Comparison of ENCODE assay signal across 12 mouse cellular contexts in the genomic region with DNA sequence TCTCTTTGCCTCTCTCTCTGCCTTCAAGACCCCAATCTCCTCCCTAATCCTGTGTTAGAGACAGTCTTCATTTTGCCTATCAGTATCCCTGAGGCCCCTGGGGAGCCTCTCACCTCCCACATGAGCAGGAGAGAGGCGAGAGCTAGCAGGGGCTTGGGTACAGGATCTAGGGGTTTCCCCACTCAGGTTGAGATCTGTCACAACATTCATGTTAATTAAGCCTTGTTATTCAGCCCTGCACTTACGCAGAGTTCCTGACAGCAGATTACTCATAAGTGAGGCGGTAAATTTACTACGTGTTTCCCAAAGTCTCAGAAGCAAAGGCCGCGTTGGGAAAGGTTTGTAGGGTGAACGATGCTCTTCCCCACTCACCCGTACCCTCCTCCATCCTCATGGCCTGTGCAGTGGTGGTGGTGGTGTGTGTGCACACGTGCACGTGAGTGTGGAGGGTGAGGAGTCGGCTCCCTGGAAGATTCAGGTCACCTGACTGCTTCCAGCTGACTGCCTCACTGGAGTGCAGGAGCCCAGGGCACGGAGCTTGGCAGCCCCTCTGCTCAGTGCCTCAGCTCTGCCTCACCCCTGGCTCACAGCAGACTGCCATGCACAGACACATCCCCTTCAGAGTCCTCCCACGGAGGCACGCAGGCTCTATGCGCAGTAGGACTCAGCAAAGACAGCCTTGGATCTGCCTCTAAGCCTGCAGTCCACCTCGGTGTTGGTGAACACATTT. TPM values are rescaled to one million over a fixed set of nuclear protein-coding genes. Genes with fewer than 3 reads are reported as not detected.
DNase-seq lines count a peak whose midpoint lies in the region; ATAC-seq and TF ChIP-seq lines count a peak whose summit lies in the region.
"Had no signal": no experiment of that assay in that cellular context is flagged by ENCODE, and none has a peak within 500 bp of the region (broad histone marks: within the 10 kb centered on the region; RNA-seq: fewer than 3 reads in every experiment).

No protein-coding gene starts in this region.

- H3K27ac ChIP-seq in stomach, postnatal 0 days (replicated peaks) = 0 out of 2 replicates have a peak overlapping the region, but pooled peaks have one; percentile 8
- no peak overlapping the region for H3K27ac ChIP-seq in heart, embryonic 11.5 days (ENCODE audit: low read depth, low read length)
- H3K27ac ChIP-seq: liver, embryonic 13.5 days had no signal

- H3K9ac ChIP-seq in stomach, postnatal 0 days (ENCODE audit: low read length) = no peak overlapping the region
- no peak overlapping the region for H3K9ac ChIP-seq in heart, embryonic 11.5 days (ENCODE audit: low read depth, low read length)
- H3K9ac ChIP-seq: liver, embryonic 13.5 days had no signal

- ATAC-seq in stomach, postnatal 0 days (ENCODE audit: low FRiP score, low TSS enrichment) = no peak
- ATAC-seq in heart, embryonic 11.5 days (replicated peaks; ENCODE audit: insufficient number of reproducible peaks, low FRiP score, low TSS enrichment) = no peak

- no peak overlapping the region for H3K4me2 ChIP-seq in stomach, postnatal 0 days (replicated peaks; ENCODE audit: low read depth)
- no peak overlapping the region for H3K4me2 ChIP-seq in heart, embryonic 11.5 days
- H3K4me2 ChIP-seq: liver, embryonic 13.5 days had no signal

- TF ChIP-seq EP300 in stomach, postnatal 0 days (optimal IDR thresholded peaks at IDR 0.05) = no peak

- H3K27me3 ChIP-seq in stomach, postnatal 0 days (ENCODE audit: control insufficient read depth, insufficient read depth, low read length) = no peaks in the 10 kb centered on the region
- peaks cover 4% of the 10 kb centered on the region; the same call in 1 of the 2 replicates for H3K27me3 ChIP-seq in heart, embryonic 11.5 days (ENCODE audit: control insufficient read depth, insufficient read depth, low read length)
- H3K27me3 ChIP-seq: liver, embryonic 13.5 days had no signal

- peak; percentile 52 for DNase-seq in cerebellum, postnatal 25 days
- DNase-seq in cerebellum, adult 9-10 months = no peak
- peak; percentile 67 for DNase-seq in right cerebral cortex, adult 18-20 months
- DNase-seq in right cerebral cortex, postnatal 4 days = no peak
- peak; percentile 42 for DNase-seq in induced T-regulatory cell, adult 2 months (ENCODE audit: low read depth)
- DNase-seq in stomach, postnatal 0 days (ENCODE audit: low spot score) = no peak
- no peak for DNase-seq in gastrocnemius, postnatal 36 days
- DNase-seq: gastrocnemius, postnatal 14 days; kidney, postnatal 14 days; liver, embryonic 13.5 days had no signal

- no peaks in the 10 kb centered on the region for H3K36me3 ChIP-seq in stomach, postnatal 0 days (ENCODE audit: control insufficient read depth, insufficient read depth, low read length)
- H3K36me3 ChIP-seq in heart, embryonic 11.5 days (ENCODE audit: control insufficient read depth, insufficient read depth, low read length) = no peaks in the 10 kb centered on the region
- H3K36me3 ChIP-seq: liver, embryonic 13.5 days had no signal

- H3K4me3 ChIP-seq in stomach, postnatal 0 days (ENCODE audit: low read depth, low read length) = no peak overlapping the region
- H3K4me3 ChIP-seq in heart, embryonic 11.5 days (ENCODE audit: low read depth, low read length) = no peak overlapping the region
- H3K4me3 ChIP-seq: liver, embryonic 13.5 days; myocyte had no signal

- intact Hi-C loops in gastrocnemius, postnatal 36 days (cut with DNase I) = no loop called here

- WGBS in stomach, postnatal 0 days = 61% methylated on average over 16 of the region's 16 CpGs
- 65% methylated on average over 16 of the region's 16 CpGs for WGBS in heart, embryonic 11.5 days (ENCODE audit: insufficient replicate concordance)

- H3K9me3 ChIP-seq in stomach, postnatal 0 days (ENCODE audit: control insufficient read depth, low read length) = no peaks in the 10 kb centered on the region
- no peaks in the 10 kb centered on the region for H3K9me3 ChIP-seq in heart, embryonic 11.5 days (replicated peaks; ENCODE audit: control insufficient read depth, low read length)
- H3K9me3 ChIP-seq: liver, embryonic 13.5 days had no signal

- no peaks in the 10 kb centered on the region for H3K4me1 ChIP-seq in stomach, postnatal 0 days (replicated peaks; ENCODE audit: control insufficient read depth, insufficient read depth)
- H3K4me1 ChIP-seq in heart, embryonic 11.5 days (ENCODE audit: control insufficient read depth, insufficient read depth, low read length) = 0 out of 2 replicates have a peak, but pooled peaks cover 2% of the 10 kb centered on the region

- TF ChIP-seq CTCF in stomach, postnatal 0 days (IDR thresholded peaks at IDR 0.05; ENCODE audit: low read depth) = no peak

RNA-seq across cellular contexts. Expression of a gene that starts 18.1 kb away (rescaled TPM):
- polyA plus RNA-seq in stomach, postnatal 0 days (2015; fragmentation: Nextera tagmentation; extraction: Ambion mirVana) = 0.85 and 1.3 TPM in 2 replicates
- under 1 TPM; 0.12 to 0.56 TPM for total RNA-seq in gastrocnemius, postnatal 36 days (2021)
- 1.1 and 1.8 TPM in 2 replicates for polyA plus RNA-seq in heart, embryonic 11.5 days (2014; fragmentation: Nextera tagmentation; extraction: Ambion mirVana)

RNA-seq across cellular contexts. Expression of a gene that starts 59.4 kb away (rescaled TPM):
- 126 and 145 TPM in 2 replicates for polyA plus RNA-seq in stomach, postnatal 0 days (2015; fragmentation: Nextera tagmentation; extraction: Ambion mirVana)
- 10 to 100 TPM; 22.6 to 22.8 TPM for total RNA-seq in gastrocnemius, postnatal 36 days (2021)
- 112 and 123 TPM in 2 replicates for polyA plus RNA-seq in heart, embryonic 11.5 days (2014; fragmentation: Nextera tagmentation; extraction: Ambion mirVana)

Comparison
In these comparisons a context has a peak if more than half of its experiments do, and no peak if none do; other contexts are left out.
1. DNase-seq: peak in cerebellum, postnatal 25 days (2 of 2), right cerebral cortex, adult 18-20 months (single experiment) and induced T-regulatory cell, adult 2 months (single experiment); none in cerebellum, adult 9-10 months (single experiment), right cerebral cortex, postnatal 4 days (single experiment), stomach, postnatal 0 days (single experiment) and gastrocnemius, postnatal 36 days (0 of 2).